Mouse (Mus musculus): ENCODE measurements around the gene Fn1. TPM values are rescaled to one million over a fixed set of nuclear protein-coding genes. Genes with fewer than 3 reads are reported as not detected.

Gene Fn1
- polyA plus RNA-seq, 1 experiment from 2014 or later = 38.3 TPM

GRCm38 (mm10) chr1:71673398-71673910 lies 20.5 kb upstream of the Fn1 start:
- WGBS = 23% methylated on average over 3 of the region's 3 CpGs
- Histone ChIP-seq H3K4me2 (replicated peaks; ENCODE audit: low read depth) (no peak overlapping the region), H3K4me1 (replicated peaks; ENCODE audit: control insufficient read depth, insufficient read depth, low read length) (no peaks in the 10 kb centered on the region), H3K9ac (ENCODE audit: low read depth, low read length) (no peak overlapping the region), H3K4me3 (ENCODE audit: low read depth, low read length) (no peak overlapping the region), H3K27ac (ENCODE audit: low read depth, low read length) (no peak overlapping the region), H3K27me3 (replicated peaks; ENCODE audit: control insufficient read depth, insufficient read depth, low read length) (no peaks in the 10 kb centered on the region), H3K36me3 (ENCODE audit: control insufficient read depth, insufficient read depth) (no peaks in the 10 kb centered on the region), H3K9me3 (ENCODE audit: control insufficient read depth) (no peaks in the 10 kb centered on the region)
- TF ChIP-seq CTCF (IDR thresholded peaks at IDR 0.05; ENCODE audit: low read depth) = no peak
- no peak for ATAC-seq

GRCm38 (mm10) chr1:71672346-71672745 lies 19.3 kb upstream of the Fn1 start:
- no peak overlapping the region for H3K27ac ChIP-seq (ENCODE audit: low read depth, low read length)
- 80% methylated on average over 3 of the region's 3 CpGs for WGBS
- no peak overlapping the region for H3K9ac ChIP-seq (ENCODE audit: low read depth, low read length)
- TF ChIP-seq CTCF (IDR thresholded peaks at IDR 0.05; ENCODE audit: low read depth) = no peak
- H3K36me3 ChIP-seq (ENCODE audit: control insufficient read depth, insufficient read depth) = no peaks in the 10 kb centered on the region
- no peaks in the 10 kb centered on the region for H3K9me3 ChIP-seq (ENCODE audit: control insufficient read depth)
- no peaks in the 10 kb centered on the region for H3K4me1 ChIP-seq (replicated peaks; ENCODE audit: control insufficient read depth, insufficient read depth, low read length)
- no peak for ATAC-seq
- H3K4me2 ChIP-seq (replicated peaks; ENCODE audit: low read depth) = no peak overlapping the region
- H3K4me3 ChIP-seq (ENCODE audit: low read depth, low read length) = no peak overlapping the region
- H3K27me3 ChIP-seq (replicated peaks; ENCODE audit: control insufficient read depth, insufficient read depth, low read length) = no peaks in the 10 kb centered on the region; the same call in 1 of the 2 replicates

DNA sequence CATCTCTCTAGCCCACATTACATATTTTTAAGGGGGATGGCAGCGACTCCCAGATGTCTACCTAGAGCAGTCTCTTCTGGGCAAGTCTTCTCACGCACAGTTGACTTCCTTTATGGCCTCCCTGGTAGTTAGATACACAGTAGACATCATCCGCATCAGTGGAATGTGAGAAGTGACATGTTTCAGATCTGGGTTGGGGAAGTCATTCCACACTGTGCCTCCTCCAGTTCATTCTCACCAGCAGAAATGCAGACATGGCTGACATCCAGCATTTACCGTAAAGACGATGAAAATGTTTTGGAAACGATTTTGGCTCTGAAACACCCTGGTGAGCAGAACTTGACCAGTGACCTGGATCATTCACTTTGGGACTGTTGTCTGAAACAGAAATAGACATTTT lies 10.2 kb upstream of the Fn1 start:
- ATAC-seq = no peak
- no peak for TF ChIP-seq CTCF (IDR thresholded peaks at IDR 0.05; ENCODE audit: low read depth)
- WGBS = 91% methylated on average over 6 of the region's 6 CpGs

DNA sequence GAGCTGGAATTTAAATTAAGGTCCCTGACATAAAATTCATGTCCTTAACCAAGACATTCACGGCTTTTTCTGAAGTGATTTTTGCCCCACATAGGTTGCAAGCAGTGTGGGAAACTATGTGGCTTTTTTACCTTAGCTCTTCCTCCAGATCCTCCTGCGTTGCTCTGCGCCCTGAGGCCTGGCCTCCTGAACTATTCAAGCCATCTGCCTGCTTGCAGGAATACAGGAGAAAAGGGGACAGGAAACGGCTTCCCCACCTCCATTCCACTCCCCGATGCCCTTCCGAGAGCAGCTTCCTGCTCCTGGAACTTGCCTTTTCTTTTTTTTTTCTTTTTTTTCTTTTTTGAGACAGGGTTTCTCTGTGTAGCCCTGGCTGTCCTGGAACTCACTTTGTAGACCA lies 5.6 kb upstream of the Fn1 start:
- H3K4me3 ChIP-seq (ENCODE audit: low read depth, low read length) = no peak overlapping the region
- H3K4me2 ChIP-seq (replicated peaks; ENCODE audit: low read depth) = no peak overlapping the region
- no peaks in the 10 kb centered on the region for H3K27me3 ChIP-seq (replicated peaks; ENCODE audit: control insufficient read depth, insufficient read depth, low read length)
- no peak overlapping the region for H3K27ac ChIP-seq (ENCODE audit: low read depth, low read length)
- H3K9me3 ChIP-seq (ENCODE audit: control insufficient read depth) = 0 out of 2 replicates have a peak, but pooled peaks cover 3% of the 10 kb centered on the region
- no peak overlapping the region for H3K9ac ChIP-seq (ENCODE audit: low read depth, low read length)
- WGBS = 76% methylated on average over 6 of the region's 6 CpGs
- no peaks in the 10 kb centered on the region for H3K4me1 ChIP-seq (replicated peaks; ENCODE audit: control insufficient read depth, insufficient read depth, low read length)
- TF ChIP-seq CTCF (IDR thresholded peaks at IDR 0.05; ENCODE audit: low read depth) = no peak
- H3K36me3 ChIP-seq (ENCODE audit: control insufficient read depth, insufficient read depth) = no peaks in the 10 kb centered on the region
- no peak for ATAC-seq

More for the DNA sequence above, 10.2 kb upstream of the Fn1 start:
- Histone ChIP-seq H3K27me3 (replicated peaks; ENCODE audit: control insufficient read depth, insufficient read depth, low read length) (no peaks in the 10 kb centered on the region; the same call in 1 of the 2 replicates), H3K4me3 (ENCODE audit: low read depth, low read length) (no peak overlapping the region), H3K4me2 (replicated peaks; ENCODE audit: low read depth) (no peak overlapping the region), H3K4me1 (replicated peaks; ENCODE audit: control insufficient read depth, insufficient read depth, low read length) (no peaks in the 10 kb centered on the region), H3K9me3 (ENCODE audit: control insufficient read depth) (0 out of 2 replicates have a peak, but pooled peaks cover 3% of the 10 kb centered on the region), H3K9ac (ENCODE audit: low read depth, low read length) (no peak overlapping the region), H3K36me3 (ENCODE audit: control insufficient read depth, insufficient read depth) (no peaks in the 10 kb centered on the region), H3K27ac (ENCODE audit: low read depth, low read length) (no peak overlapping the region)

GRCm38 (mm10) chr1:71656309-71656708 lies 3.3 kb upstream of the Fn1 start:
- no peak for TF ChIP-seq CTCF (IDR thresholded peaks at IDR 0.05; ENCODE audit: low read depth)
- no peak for ATAC-seq
- no peaks in the 10 kb centered on the region for H3K4me1 ChIP-seq (replicated peaks; ENCODE audit: control insufficient read depth, insufficient read depth, low read length)
- no peak overlapping the region for H3K4me3 ChIP-seq (ENCODE audit: low read depth, low read length)
- no peak overlapping the region for H3K9ac ChIP-seq (ENCODE audit: low read depth, low read length)
- no peaks in the 10 kb centered on the region for H3K36me3 ChIP-seq (ENCODE audit: control insufficient read depth, insufficient read depth)
- H3K4me2 ChIP-seq (replicated peaks; ENCODE audit: low read depth) = no peak overlapping the region
- H3K27me3 ChIP-seq (replicated peaks; ENCODE audit: control insufficient read depth, insufficient read depth, low read length) = no peaks in the 10 kb centered on the region
- no peak overlapping the region for H3K27ac ChIP-seq (ENCODE audit: low read depth, low read length)
- 57% methylated on average over 6 of the region's 6 CpGs for WGBS
- no peaks in the 10 kb centered on the region for H3K9me3 ChIP-seq (ENCODE audit: control insufficient read depth)

DNA sequence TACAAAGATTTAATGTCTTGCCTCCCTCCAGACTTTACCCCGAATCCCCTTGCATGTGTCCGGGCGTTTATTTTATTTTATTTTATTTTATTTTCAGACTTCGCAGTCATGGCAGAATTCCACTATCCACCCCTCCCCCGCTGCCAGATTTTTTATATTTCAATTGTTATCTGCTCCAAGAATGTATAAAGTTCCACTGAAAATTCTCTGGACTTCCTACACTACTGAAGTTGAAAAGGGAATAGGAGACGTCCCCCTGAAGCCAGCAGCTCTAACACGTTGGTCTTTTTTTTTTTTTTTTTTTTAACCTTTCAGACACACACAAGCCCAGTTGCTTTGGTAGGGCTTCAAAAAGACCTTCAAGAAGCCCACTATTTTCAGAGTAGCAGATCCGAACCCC lies 1.2 kb upstream of the Fn1 start:
- H3K4me3 ChIP-seq (ENCODE audit: low read depth, low read length) = peak overlapping the region; percentile 51; the same call in 1 of the 2 replicates
- TF ChIP-seq CTCF (IDR thresholded peaks at IDR 0.05; ENCODE audit: low read depth) = no peak
- peak overlapping the region; percentile 86 for H3K4me2 ChIP-seq (replicated peaks; ENCODE audit: low read depth)
- no peak overlapping the region for H3K27ac ChIP-seq (ENCODE audit: low read depth, low read length)
- H3K36me3 ChIP-seq (ENCODE audit: control insufficient read depth, insufficient read depth) = no peaks in the 10 kb centered on the region
- 32% methylated on average over 8 of the region's 8 CpGs for WGBS
- H3K9ac ChIP-seq (ENCODE audit: low read depth, low read length) = no peak overlapping the region
- ATAC-seq = no peak
- H3K27me3 ChIP-seq (replicated peaks; ENCODE audit: control insufficient read depth, insufficient read depth, low read length) = no peaks in the 10 kb centered on the region
- H3K9me3 ChIP-seq (ENCODE audit: control insufficient read depth) = no peaks in the 10 kb centered on the region
- H3K4me1 ChIP-seq (replicated peaks; ENCODE audit: control insufficient read depth, insufficient read depth, low read length) = no peaks in the 10 kb centered on the region; the same call in 1 of the 2 replicates

Measured in intestine, postnatal 0 days (tissue).